Mouse (Mus musculus): Measurements from ENCODE around the gene C3. TPM values are rescaled to one million over a fixed set of nuclear protein-coding genes. Genes with fewer than 3 reads are reported as not detected.

Gene C3
- 1 to 10 TPM; 1.1 to 2.4 TPM for total RNA-seq (2021)

GRCm38 (mm10) chr17:57228014-57228413 is at the start of gene C3:
Gene C3, minus strand, starts transcription at chr17:57228136.
- no peak for DNase-seq

- DNase-seq = peak; percentile 66 to 69
These were observed 48.7 kb upstream of the C3 start for GRCm38 (mm10) chr17:57276634-57277121.

GRCm38 (mm10) chr17:57275997-57276351 is 48.0 kb upstream of the C3 start:
- no peak for DNase-seq

GRCm38 (mm10) chr17:57275111-57275996 is 47.4 kb upstream of the C3 start:
- peak; percentile 56 for DNase-seq

GRCm38 (mm10) chr17:57274686-57275085 is 46.8 kb upstream of the C3 start:
- DNase-seq = no peak

- DNase-seq = no peak
These were observed 45.9 kb upstream of the C3 start for GRCm38 (mm10) chr17:57273846-57274245.

- DNase-seq = no peak
These were observed 43.4 kb upstream of the C3 start for GRCm38 (mm10) chr17:57271301-57271700.

- no peak for DNase-seq
These were observed 39.7 kb upstream of the C3 start for GRCm38 (mm10) chr17:57267556-57268126.

GRCm38 (mm10) chr17:57264972-57265945 is 37.3 kb upstream of the C3 start:
- DNase-seq = no peak

GRCm38 (mm10) chr17:57264164-57264563 is 36.2 kb upstream of the C3 start:
- no peak for DNase-seq

GRCm38 (mm10) chr17:57262901-57263550 is 35.1 kb upstream of the C3 start:
- DNase-seq = no peak

GRCm38 (mm10) chr17:57261796-57262195 is 33.9 kb upstream of the C3 start:
- DNase-seq = no peak

- no peak for DNase-seq
These were observed 33.4 kb upstream of the C3 start for GRCm38 (mm10) chr17:57261286-57261685.

- DNase-seq = no peak
These were observed 32.4 kb upstream of the C3 start for GRCm38 (mm10) chr17:57260351-57260750.

- DNase-seq = peak in 1 of 2 experiments; percentile 35
These were observed 31.8 kb upstream of the C3 start for GRCm38 (mm10) chr17:57259742-57260141.

- DNase-seq = no peak
These were observed 30.3 kb upstream of the C3 start for GRCm38 (mm10) chr17:57258191-57258590.

- no peak for DNase-seq
These were observed 29.1 kb upstream of the C3 start for GRCm38 (mm10) chr17:57256921-57257485.

GRCm38 (mm10) chr17:57255354-57255753 is 27.4 kb upstream of the C3 start:
- no peak for DNase-seq

- no peak for DNase-seq
These were observed 25.4 kb upstream of the C3 start for GRCm38 (mm10) chr17:57253306-57253705.

GRCm38 (mm10) chr17:57251431-57251830 is 23.5 kb upstream of the C3 start:
- no peak for DNase-seq

GRCm38 (mm10) chr17:57250461-57251160 is 22.7 kb upstream of the C3 start:
- DNase-seq = no peak
